Mouse (Mus musculus) small intestine, adult 2 months (tissue): ENCODE measurements at regions not wholly inside any gene's neighbourhood (a gene's known extent, or its start where the extent isn't known, plus 50 kb on each side); places are given as distances from the start of the nearest gene placed in this dataset.

Experiments used
- H3K27ac ChIP-seq: fragments of 200-500 bp; 2 replicates; pipeline ENCODE4 v1.5.1; 2012; ENCODE audit warnings: low read depth, low read length, control low read depth, inconsistent platforms; ENCODE audit not compliant: insufficient read depth
- H3K27me3 ChIP-seq: fragments of 200-500 bp; 2 replicates; pipeline ENCODE4 v1.6.1; 2012; ENCODE audit warnings: mild to moderate bottlenecking, moderate library complexity, low read length, inconsistent platforms; ENCODE audit not compliant: control insufficient read depth, insufficient read depth
- H3K36me3 ChIP-seq: fragments of 200-500 bp; 2 replicates; pipeline ENCODE4 v1.6.1; 2012; ENCODE audit warnings: mild to moderate bottlenecking, low read length, control low read depth, inconsistent platforms; ENCODE audit not compliant: control insufficient read depth, insufficient read depth
- H3K4me1 ChIP-seq: fragments of 200-500 bp; 2 replicates; pipeline ENCODE4 v1.6.1; 2012; ENCODE audit warnings: low read length, inconsistent platforms, mixed read lengths; ENCODE audit not compliant: control insufficient read depth, insufficient read depth, insufficient read length
- H3K4me3 ChIP-seq: fragments of 200-500 bp; 2 replicates; pipeline ENCODE4 v1.5.1; 2012; ENCODE audit warnings: low read depth, mild to moderate bottlenecking, control low read depth, inconsistent platforms, low read length, moderate library complexity
- CTCF ChIP-seq: fragments of 200-500 bp; IDR thresholded peaks from 2 replicates; pipeline ENCODE4 v1.5.1; 2012; ENCODE audit warnings: low read depth, mild to moderate bottlenecking, control low read depth, inconsistent platforms, low read length, moderate library complexity, mixed read lengths; ENCODE audit not compliant: insufficient replicate concordance, insufficient read length; ENCODE audit errors: extremely low read depth
- POLR2A ChIP-seq: fragments of 200-500 bp; IDR thresholded peaks from 2 replicates; pipeline ENCODE4 v1.6.1; 2012; ENCODE audit warnings: low read depth, mild to moderate bottlenecking, control low read depth, inconsistent platforms, low read length, moderate library complexity
- WGBS: fragments of 180-500 bp; shearing (Covaris S2); methylation state at CpG from one replicate; pipeline ENCODE4 v1.1.7; 2018; 5-methylcytosine and 5-hydroxymethylcytosine counted together

DNA sequence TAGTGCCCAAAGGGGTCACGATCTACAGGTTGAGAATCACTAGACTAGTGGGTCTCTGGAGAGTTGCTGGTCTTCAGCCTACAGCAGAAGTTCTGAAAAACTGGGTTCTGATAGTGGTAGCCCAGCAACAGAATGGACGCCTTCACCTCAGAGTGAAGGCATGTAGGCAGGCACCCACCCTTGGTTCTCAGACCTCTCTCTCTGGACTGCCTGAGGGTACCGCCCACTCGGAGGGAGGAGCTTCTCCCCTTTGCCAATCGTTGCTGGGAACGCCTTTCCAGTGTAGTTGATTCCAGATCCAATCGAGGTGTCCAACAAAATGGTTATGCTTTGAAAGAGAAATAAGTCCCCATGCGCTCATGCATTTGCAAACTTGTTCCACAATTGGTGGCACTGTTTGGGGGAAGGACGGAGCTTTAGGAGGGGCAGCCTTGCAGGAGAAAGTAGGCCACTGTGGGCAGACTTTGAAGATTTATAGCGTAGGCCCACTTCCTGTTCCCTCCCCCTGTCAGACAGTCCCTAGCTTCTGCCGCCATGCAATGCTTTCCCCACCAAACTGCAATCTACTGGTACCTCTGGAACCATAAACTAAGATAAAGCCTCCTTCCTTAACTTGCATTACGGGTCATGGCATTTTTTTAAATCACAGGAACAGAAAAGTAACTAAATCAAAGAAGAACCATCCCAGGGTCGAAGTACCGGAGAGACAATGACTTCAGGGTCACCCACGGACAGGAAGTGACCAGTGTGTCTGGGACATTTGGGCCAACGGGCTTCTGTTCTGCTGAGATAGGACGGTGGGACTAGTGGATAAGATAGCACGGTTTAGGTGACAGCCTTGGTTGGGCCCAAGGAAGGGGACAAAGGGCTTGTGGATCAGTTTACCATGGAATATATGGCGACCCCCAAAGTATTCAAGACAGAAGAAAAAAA lies 224.5 kb downstream of the Gadd45g start:
- Histone ChIP-seq H3K4me1 (peaks cover 5% of the 10 kb centered on the region; the same call in 1 of the 2 replicates), H3K36me3 (no peaks in the 10 kb centered on the region), H3K27me3 (no peaks in the 10 kb centered on the region), H3K27ac (no peak overlapping the region), H3K4me3 (no peak overlapping the region)
- no peak for TF ChIP-seq POLR2A
- TF ChIP-seq CTCF = no peak
- 71% methylated on average over 19 of the region's 19 CpGs for WGBS

DNA sequence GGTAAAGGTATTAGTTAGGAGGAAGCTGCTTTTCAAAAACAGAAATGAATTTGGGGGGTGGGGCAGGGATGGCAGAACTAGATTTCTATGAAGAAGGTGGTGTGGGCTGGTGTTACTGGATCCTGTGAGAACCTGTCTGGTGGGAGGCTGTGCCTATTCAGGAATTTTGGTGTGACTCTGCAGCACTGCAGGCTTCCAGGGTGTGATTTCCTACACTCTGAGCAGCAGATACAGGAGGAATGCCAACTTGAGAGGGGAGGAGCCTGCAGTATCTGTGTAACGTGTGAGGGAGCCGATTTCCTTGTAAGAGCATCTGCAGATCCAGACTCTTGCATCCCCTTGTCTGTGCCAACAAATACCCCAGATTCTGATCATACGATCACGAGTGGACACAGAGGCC lies 231.1 kb downstream of the Gadd45g start:
- TF ChIP-seq CTCF (no peak), POLR2A (no peak)
- H3K4me3 ChIP-seq = no peak overlapping the region
- H3K4me1 ChIP-seq = peaks cover 1% of the 10 kb centered on the region; the same call in 1 of the 2 replicates
- H3K27me3 ChIP-seq = no peaks in the 10 kb centered on the region
- H3K27ac ChIP-seq = no peak overlapping the region
- no peaks in the 10 kb centered on the region for H3K36me3 ChIP-seq
- 58% methylated on average over 4 of the region's 4 CpGs for WGBS

DNA sequence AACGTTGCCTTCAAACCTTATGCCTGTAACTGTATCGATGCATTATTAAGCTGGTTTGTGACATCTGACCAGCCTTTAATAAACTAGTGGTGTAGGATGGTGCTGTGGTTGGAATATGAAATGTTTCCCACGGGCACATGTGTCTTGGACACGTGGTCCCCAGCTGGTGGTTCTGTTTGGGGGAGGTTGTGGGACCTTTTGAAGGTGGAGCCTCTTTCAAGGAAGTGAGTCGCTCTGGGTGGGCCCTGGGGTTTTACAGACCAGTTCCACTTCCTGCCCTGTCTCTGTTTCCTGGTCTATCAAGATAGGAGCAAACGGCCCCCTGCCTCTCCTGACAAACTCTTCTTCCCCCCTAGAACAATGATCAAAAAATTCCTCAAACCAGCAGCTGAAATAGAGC lies 232.1 kb downstream of the Gadd45g start:
- Histone ChIP-seq H3K36me3 (no peaks in the 10 kb centered on the region), H3K4me3 (no peak overlapping the region), H3K27me3 (no peaks in the 10 kb centered on the region), H3K27ac (peak overlapping the region; percentile 31; the same call in 1 of the 2 replicates), H3K4me1 (peaks cover 1% of the 10 kb centered on the region; the same call in 1 of the 2 replicates)
- no peak for TF ChIP-seq POLR2A
- WGBS = 64% methylated on average over 6 of the region's 6 CpGs

DNA sequence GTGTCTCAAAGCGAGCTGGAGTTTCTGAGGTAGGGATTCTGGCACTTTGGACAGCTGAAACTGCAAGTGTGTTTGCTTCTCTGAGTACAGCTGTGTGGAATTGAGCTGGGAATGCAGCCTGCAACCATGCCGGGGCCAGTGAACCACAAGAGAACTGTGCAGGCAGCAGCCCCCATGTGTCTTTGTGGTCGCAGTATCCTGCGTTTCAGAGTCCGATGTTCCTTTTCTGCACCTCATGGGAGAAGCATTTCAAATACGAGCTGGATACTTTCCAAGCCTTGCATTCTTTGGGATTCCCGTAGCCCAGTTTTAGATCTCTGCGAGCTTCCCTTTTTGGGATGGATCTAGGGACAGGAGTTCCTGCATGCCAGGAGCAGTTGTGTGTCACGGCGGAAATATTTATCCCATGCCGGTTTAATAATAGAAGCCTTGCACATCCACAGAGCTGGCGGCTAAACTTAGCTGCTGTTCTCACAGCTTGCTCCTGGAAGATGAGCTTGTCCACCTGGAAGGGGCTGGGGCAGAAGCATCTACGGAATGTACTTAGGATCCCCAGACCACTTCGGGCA lies 233.3 kb downstream of the Gadd45g start:
- Histone ChIP-seq H3K27ac (peak overlapping the region; percentile 23; the same call in 1 of the 2 replicates), H3K36me3 (no peaks in the 10 kb centered on the region), H3K4me1 (peaks cover 1% of the 10 kb centered on the region; the same call in 1 of the 2 replicates), H3K27me3 (no peaks in the 10 kb centered on the region), H3K4me3 (no peak overlapping the region)
- TF ChIP-seq POLR2A (no peak), CTCF (no peak)
- 72% methylated on average over 14 of the region's 14 CpGs for WGBS

DNA sequence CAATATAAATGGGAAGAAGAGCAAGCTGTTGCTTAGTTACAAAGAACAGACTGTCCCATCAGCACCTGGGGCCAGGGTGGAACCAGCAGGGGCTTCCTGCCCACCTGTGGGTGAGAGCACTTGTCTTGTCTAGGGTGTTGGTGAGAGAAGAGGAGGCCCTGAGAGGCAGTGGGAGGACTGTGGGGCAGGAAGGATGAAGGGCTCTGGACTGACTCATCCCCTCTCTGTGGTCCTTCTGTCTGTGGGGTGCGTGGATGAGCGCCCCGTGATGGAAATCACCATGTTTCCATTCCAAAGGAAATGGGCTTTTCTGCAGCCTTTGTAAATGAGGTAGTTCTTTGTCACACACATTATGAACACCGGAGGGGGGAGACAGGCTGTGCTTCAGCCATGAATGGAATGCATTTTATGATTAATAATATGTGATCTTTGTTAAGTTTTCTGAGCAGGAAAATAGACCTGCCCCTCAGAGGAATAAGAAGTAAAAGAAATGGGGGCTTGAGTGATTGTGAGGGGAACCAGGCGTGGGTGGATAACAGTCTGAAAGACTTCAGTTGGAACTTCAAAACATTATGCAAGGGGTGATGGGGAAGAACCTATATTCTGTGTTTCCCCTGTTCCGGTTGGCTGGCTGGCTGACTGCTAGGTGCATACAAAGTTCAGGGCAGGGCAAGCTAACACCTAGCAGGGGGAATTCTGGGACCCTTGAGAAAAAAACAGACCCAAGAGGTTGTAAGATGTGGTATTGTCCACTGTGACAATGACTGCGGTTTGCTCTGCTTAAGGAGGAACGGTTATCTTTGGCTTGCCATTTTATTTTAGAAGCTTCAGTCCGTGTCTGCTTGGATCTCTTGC lies 237.3 kb downstream of the Gadd45g start:
- 91% methylated on average over 9 of the region's 9 CpGs for WGBS
- no peaks in the 10 kb centered on the region for H3K27me3 ChIP-seq
- H3K36me3 ChIP-seq = no peaks in the 10 kb centered on the region
- peaks cover 7% of the 10 kb centered on the region; the same call in 1 of the 2 replicates for H3K4me1 ChIP-seq
- no peak overlapping the region; the same call in 1 of the 2 replicates for H3K27ac ChIP-seq
- no peak for TF ChIP-seq CTCF
- no peak for TF ChIP-seq POLR2A
- H3K4me3 ChIP-seq = no peak overlapping the region

DNA sequence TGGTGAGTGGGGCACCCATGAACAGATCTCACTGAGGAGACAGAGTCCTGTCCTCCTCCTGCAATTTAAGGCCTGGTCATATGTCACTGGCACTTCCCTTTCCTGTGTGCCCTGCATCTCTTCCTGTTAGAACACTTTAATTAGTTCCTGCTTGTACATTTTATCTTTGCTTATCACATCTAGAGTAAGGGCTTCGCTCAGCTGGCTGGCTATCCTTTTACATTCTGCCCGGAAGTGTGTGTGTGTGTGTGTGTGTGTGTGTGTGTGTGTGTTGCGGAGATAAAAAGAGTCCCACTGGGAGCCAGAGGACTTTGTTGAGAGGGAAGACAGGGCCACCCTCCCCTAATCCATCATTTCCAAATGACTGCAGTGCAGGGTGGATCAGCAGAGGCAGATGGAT lies 238.6 kb downstream of the Gadd45g start:
- Histone ChIP-seq H3K27ac (peak overlapping the region; percentile 15; the same call in 1 of the 2 replicates), H3K4me1 (peaks cover 5% of the 10 kb centered on the region; the same call in 1 of the 2 replicates), H3K27me3 (no peaks in the 10 kb centered on the region), H3K4me3 (no peak overlapping the region), H3K36me3 (no peaks in the 10 kb centered on the region)
- TF ChIP-seq POLR2A = no peak
- no peak for TF ChIP-seq CTCF
- WGBS = 39% methylated on average over 3 of the region's 3 CpGs
